Mouse (Mus musculus) liver, embryonic 15.5 days (tissue): ENCODE data around the gene Akap7. TPM values are rescaled to one million over a fixed set of nuclear protein-coding genes. Genes with fewer than 3 reads are reported as not detected.
A peak's percentile ranks its signal among the peaks of the same experiment; 100 is the strongest.

Experiments used
- ATAC-seq: fragments of 200-750 bp; cut with Nextera tagmentation; 2 replicates; pipeline ENCODE4 v1.8.0; 2017; ENCODE audit warnings: moderate number of reproducible peaks, mild to moderate bottlenecking, moderate library complexity; ENCODE audit not compliant: insufficient read depth
- H3K27ac ChIP-seq: fragments of 300-500 bp; sonication (generic); replicated peaks from 2 replicates; pipeline ENCODE4 v1.5.1; 2015; ENCODE audit warnings: mild to moderate bottlenecking, inconsistent platforms
- H3K27me3 ChIP-seq: fragments of 300-500 bp; sonication (generic); 2 replicates; pipeline ENCODE4 v1.6.1; 2015; ENCODE audit warnings: mild to moderate bottlenecking, inconsistent platforms
- H3K36me3 ChIP-seq: fragments of 300-500 bp; sonication (generic); replicated peaks from 2 replicates; pipeline ENCODE4 v1.6.1; 2015; ENCODE audit warnings: moderate library complexity, mild to moderate bottlenecking, inconsistent platforms
- H3K4me1 ChIP-seq: fragments of 300-500 bp; sonication (generic); replicated peaks from 2 replicates; pipeline ENCODE4 v1.6.1; 2015; ENCODE audit warnings: inconsistent platforms
- H3K4me2 ChIP-seq: fragments of 300-500 bp; sonication (generic); 2 replicates; pipeline ENCODE4 v1.6.1; 2015; ENCODE audit warnings: moderate library complexity, mild to moderate bottlenecking, inconsistent platforms
- H3K4me3 ChIP-seq: fragments of 300-500 bp; sonication (generic); replicated peaks from 2 replicates; pipeline ENCODE4 v1.5.1; 2015; ENCODE audit warnings: mild to moderate bottlenecking, inconsistent platforms
- H3K9ac ChIP-seq: fragments of 300-500 bp; sonication (generic); 2 replicates; pipeline ENCODE4 v1.6.1; 2015; ENCODE audit warnings: moderate library complexity, mild to moderate bottlenecking, inconsistent platforms
- H3K9me3 ChIP-seq: fragments of 300-500 bp; sonication (generic); replicated peaks from 2 replicates; pipeline ENCODE4 v1.6.1; 2016; ENCODE audit warnings: inconsistent platforms
- WGBS: fragments of 180-500 bp; shearing (Covaris S2); methylation state at CpG from one replicate; pipeline ENCODE4 v1.1.7; 2015; ENCODE audit warnings: mixed read lengths; ENCODE audit not compliant: insufficient replicate concordance; 5-methylcytosine and 5-hydroxymethylcytosine counted together
- polyA plus RNA-seq: library from polyadenylated mRNA; unstranded; fragments of >200 nt; fragmentation: Nextera tagmentation; extraction: Ambion mirVana; gene quantifications from 2 replicates; pipeline ENCODE4 v1.2.1, GENCODE M21; 2015

Akap7 gene
- polyA plus RNA-seq, 1 experiment from 2014 or later: 22.2 TPM

DNA sequence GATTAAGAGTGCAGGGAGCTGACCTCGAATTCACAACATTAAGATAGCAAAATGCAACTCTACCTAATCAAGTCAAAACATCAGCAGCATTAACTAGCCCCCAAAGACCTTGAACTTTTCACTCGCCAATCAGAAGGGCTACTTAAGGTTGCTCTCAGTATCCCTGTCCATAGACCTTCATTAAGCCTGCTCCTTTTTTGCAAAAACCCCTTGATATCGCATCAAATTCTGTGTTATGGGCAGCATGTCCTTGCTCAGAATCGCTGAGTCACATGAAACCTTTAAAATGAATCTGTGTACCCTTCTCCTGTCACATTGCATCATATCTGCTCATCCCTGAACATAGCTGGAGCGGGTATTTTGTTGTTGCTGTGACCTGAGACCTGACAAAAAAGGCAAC, 149.0 kb downstream of the Akap7 start:
- WGBS: 57% methylated on average over 5 of the region's 5 CpGs

DNA sequence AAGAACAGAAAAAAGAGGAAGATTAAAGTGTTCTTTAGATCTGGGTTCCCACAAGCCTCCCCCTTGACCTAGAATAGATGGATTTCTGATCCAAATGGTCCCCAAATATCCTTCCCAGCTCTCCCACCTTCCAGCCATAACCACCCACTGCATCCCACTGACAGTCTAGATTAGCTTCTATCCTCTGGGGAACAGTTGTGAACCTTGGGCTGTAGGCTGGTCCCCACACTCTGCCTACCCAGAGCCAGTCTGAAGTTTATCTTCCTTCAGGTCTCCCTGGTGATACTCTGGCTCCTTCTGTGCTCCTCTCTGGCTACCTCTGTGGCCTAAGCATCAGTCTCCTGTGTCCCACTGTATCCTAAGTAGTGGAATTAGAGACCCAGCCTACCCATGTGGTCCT, 150.3 kb downstream of the Akap7 start:
- H3K4me1 ChIP-seq: peaks cover 11% of the 10 kb centered on the region
- H3K9me3 ChIP-seq: no peaks in the 10 kb centered on the region
- H3K4me3 ChIP-seq: no peak overlapping the region
- H3K27ac ChIP-seq: no peak overlapping the region
- H3K4me2 ChIP-seq: no peak overlapping the region
- ATAC-seq: no peak
- no peaks in the 10 kb centered on the region for H3K36me3 ChIP-seq
- no peak overlapping the region for H3K9ac ChIP-seq
- peaks cover 3% of the 10 kb centered on the region; the same call in 1 of the 2 replicates for H3K27me3 ChIP-seq

More for the DNA sequence above, 149.0 kb downstream of the Akap7 start:
- H3K4me3 ChIP-seq: no peak overlapping the region
- no peak overlapping the region for H3K9ac ChIP-seq
- no peaks in the 10 kb centered on the region for H3K9me3 ChIP-seq
- H3K27ac ChIP-seq: no peak overlapping the region
- peaks cover 11% of the 10 kb centered on the region for H3K4me1 ChIP-seq
- no peaks in the 10 kb centered on the region for H3K36me3 ChIP-seq
- peaks cover 3% of the 10 kb centered on the region; the same call in 1 of the 2 replicates for H3K27me3 ChIP-seq
- H3K4me2 ChIP-seq: no peak overlapping the region
- ATAC-seq: no peak

DNA sequence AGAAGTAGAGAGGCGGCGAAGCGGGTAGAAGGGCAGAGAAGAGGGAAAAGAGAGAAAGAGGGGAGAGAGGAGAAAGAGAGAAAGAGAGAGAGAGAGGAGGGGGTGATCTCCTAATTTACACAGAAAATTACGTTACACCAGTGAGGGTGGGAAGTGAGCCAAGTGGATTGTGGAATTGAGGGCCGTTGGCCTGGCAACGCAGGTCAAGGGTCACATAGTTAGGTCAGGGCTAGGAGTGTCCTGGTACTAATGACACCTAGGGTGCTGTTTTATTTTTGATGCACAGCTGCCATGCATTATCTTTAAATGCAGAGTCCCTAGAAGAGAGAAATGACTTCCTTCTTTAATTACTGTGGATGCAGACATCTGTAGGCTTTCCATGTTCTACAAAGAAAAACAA, 153.4 kb downstream of the Akap7 start:
- no peak for ATAC-seq
- Histone ChIP-seq H3K27ac (no peak overlapping the region), H3K36me3 (no peaks in the 10 kb centered on the region), H3K4me1 (no peaks in the 10 kb centered on the region), H3K9ac (no peak overlapping the region), H3K27me3 (peaks cover 3% of the 10 kb centered on the region; the same call in 1 of the 2 replicates), H3K9me3 (no peaks in the 10 kb centered on the region), H3K4me2 (no peak overlapping the region), H3K4me3 (no peak overlapping the region)
- WGBS: 71% methylated on average over 6 of the region's 6 CpGs

DNA sequence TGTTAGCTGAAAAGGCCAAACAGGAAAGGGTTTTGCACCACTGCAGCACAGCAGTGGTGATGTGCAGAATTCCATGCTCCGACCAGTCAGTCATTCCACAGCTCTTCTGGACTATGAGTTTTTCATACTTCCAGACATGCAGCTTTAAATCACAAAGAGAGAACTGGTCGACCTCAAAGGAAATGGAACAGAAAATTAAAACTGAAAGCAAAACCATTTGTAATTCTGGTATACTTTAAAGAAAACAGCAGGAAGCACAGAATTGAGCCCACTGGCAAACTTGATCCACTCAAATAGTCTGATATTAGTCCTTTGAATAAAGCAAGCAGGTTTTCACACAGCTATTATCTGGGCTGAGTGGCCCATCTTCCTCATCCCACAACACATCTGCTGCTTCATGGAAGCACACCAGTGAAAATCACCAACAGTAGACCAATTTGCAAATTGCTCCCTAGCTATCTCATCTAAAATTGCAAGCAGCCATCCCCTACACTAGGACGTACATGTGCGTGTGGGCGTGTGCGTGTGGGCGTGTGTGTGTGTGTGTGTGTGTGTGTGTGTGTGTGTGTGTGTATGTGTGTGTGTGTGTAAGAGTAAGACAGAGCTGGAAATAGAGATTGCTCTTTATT, 156.4 kb downstream of the Akap7 start:
- Histone ChIP-seq H3K4me1 (no peaks in the 10 kb centered on the region), H3K27ac (no peak overlapping the region), H3K4me3 (no peak overlapping the region), H3K9ac (no peak overlapping the region), H3K9me3 (no peaks in the 10 kb centered on the region), H3K27me3 (no peaks in the 10 kb centered on the region), H3K36me3 (no peaks in the 10 kb centered on the region), H3K4me2 (no peak overlapping the region)
- no peak for ATAC-seq
- WGBS: 62% methylated on average over 7 of the region's 7 CpGs

DNA sequence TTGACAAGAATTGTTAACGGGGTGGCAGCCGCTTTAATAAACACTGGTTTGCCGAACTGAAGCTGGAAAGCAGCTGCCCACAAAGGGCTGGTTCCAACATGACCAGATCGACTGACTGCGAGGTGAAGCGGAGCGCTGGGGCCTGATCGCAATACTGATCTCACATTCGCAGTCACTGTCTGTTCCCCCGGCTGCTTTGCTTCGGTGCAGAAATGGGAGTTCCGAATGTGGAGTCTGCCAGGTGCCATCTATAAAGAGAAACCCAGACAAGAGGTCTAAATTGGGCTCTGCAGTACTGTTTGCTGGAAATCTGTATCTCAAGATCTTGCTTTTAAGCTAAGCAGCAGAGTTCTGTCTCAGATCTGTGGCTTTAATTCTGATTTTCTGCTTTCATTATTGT, 161.8 kb downstream of the Akap7 start:
- Histone ChIP-seq H3K36me3 (no peaks in the 10 kb centered on the region), H3K4me2 (peak overlapping the region; percentile 36; the same call in 1 of the 2 replicates), H3K9ac (no peak overlapping the region), H3K4me3 (no peak overlapping the region), H3K27me3 (no peaks in the 10 kb centered on the region), H3K9me3 (no peaks in the 10 kb centered on the region), H3K4me1 (peaks cover 10% of the 10 kb centered on the region; the same call in 1 of the 2 replicates), H3K27ac (no peak overlapping the region)
- 70% methylated on average over 12 of the region's 12 CpGs for WGBS
- ATAC-seq: no peak

DNA sequence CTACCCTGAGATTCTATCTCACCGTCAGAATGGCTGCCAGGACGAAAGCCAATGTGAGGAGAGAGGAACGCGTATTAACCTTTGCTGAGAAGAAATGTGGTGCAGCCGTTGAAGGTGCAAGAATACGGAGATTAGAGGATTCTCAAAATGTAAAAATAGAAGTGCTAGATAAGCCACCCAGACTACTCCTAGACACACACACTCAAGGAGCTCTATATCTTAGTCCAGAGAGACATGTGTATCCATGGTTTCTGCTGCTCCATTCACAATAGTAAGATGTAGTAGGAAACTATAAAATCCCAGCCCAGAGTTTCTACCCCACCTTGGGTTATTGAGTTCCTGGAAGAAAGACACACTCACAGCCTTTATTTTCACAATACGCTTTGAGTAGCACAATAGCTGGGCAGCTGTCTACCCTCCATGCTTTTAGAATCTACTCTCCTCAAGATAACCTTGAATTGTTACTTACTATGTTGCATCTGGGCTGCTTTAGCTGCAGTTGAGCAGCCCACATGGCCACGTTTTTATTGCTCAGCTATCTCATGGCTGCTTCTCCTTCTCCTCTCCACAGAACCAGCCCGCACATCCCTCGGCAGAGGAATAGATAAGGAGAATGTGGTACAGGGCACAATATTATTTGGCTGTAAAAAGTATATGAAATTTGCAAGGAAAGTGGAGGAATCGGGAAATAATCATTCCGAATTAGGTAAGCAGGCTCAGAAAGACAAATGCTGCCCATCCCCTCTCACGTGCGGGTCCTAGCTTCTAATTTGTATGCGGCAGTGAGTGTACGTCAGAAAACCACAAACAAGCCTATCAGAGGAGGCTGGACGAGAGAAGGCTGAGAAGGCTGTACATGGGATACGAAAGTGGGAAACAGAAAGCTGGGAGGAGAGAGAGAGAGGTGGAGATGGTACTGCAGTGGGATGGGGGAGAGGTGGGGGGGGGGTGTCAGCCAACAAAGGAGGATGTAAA, 162.6 kb downstream of the Akap7 start:
- Histone ChIP-seq H3K9ac (no peak overlapping the region), H3K9me3 (no peaks in the 10 kb centered on the region), H3K4me2 (peak overlapping the region; percentile 36), H3K27me3 (no peaks in the 10 kb centered on the region), H3K27ac (no peak overlapping the region), H3K36me3 (no peaks in the 10 kb centered on the region), H3K4me1 (peaks cover 13% of the 10 kb centered on the region; the same call in 1 of the 2 replicates), H3K4me3 (no peak overlapping the region)
- 26% methylated on average over 18 of the region's 18 CpGs for WGBS
- no peak; the same call in 1 of the 2 replicates for ATAC-seq

DNA sequence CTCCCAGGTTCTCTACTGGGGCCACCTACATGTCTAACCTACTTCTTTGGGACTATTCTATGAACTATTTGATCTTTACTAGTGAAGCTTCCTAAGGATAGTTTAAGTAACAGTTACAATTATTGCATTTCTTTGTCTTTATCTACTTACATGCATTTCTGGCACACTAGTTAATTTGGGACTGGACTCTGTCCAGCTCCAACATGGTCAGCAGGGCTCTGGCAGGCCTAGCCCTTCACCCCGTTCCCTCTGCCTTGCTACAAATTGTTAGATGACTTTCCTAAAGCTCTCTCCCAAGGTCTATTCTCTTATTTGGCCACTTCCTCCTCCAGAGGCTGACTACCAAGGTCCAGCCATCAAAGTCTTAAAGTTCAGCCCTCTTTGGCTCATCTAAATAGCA, 165.9 kb downstream of the Akap7 start:
- Histone ChIP-seq H3K27me3 (no peaks in the 10 kb centered on the region), H3K4me3 (no peak overlapping the region), H3K4me2 (no peak overlapping the region), H3K9ac (no peak overlapping the region), H3K9me3 (no peaks in the 10 kb centered on the region), H3K27ac (no peak overlapping the region), H3K36me3 (no peaks in the 10 kb centered on the region), H3K4me1 (peaks cover 14% of the 10 kb centered on the region; the same call in 1 of the 2 replicates)
- no peak for ATAC-seq
- 75% methylated on average over 1 of the region's 1 CpGs for WGBS

DNA sequence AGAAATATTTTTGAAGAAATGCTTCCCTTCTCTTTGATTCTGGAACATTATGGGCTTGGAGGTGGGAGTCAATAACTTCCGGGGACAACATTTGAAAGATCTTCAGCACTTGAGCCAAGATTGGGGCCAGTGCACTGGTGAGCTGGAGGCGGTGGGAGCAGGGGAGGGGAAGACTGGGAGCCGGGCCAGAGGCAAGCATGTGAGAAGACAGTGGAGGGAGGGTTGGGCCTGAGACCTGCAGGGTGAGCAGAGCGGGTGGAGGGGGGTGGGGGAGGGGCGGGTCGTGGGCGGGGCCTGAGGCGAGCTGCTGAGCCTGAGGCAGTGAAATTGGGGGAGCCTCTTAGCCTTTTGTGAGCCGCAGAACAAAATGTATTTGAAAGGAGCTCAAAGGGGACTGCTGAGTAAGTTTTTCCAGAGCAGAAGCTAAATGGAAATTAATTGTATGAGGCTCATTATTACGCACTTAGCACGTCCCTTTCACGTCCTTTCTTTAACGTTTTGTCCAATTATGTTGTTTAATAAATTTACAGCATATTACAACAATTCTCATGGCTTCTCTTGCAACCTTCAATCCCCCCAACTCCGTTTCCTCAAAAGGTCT, 167.4 kb downstream of the Akap7 start:
- no peaks in the 10 kb centered on the region for H3K36me3 ChIP-seq
- 40% methylated on average over 14 of the region's 14 CpGs for WGBS

DNA sequence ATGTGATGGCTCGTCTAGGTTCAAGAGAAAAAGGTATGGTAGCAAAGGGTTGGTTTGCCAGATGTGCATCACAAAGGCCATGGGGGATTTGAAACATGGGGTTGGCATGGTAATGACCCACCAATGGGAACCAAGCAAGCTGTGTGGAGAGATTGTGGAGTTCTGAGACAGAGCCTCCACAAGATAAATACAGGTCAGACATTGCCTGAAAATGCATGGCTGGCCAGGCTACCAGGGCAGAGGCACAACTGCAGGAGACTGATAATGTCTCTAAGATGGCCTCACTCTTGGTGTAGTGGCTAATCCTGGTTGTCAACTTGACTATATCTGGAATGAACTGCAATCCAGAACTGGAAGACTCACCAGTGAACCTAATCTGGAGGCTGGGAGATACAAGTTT, 174.1 kb downstream of the Akap7 start:
- Histone ChIP-seq H3K27me3 (no peaks in the 10 kb centered on the region), H3K4me1 (peaks cover 6% of the 10 kb centered on the region; the same call in 1 of the 2 replicates), H3K4me3 (no peak overlapping the region), H3K9me3 (no peaks in the 10 kb centered on the region), H3K27ac (no peak overlapping the region), H3K4me2 (no peak overlapping the region), H3K36me3 (no peaks in the 10 kb centered on the region), H3K9ac (no peak overlapping the region)
- peak; percentile 79 for ATAC-seq
- 47% methylated on average over 1 of the region's 1 CpGs for WGBS

More for the DNA sequence above, 167.4 kb downstream of the Akap7 start:
- Histone ChIP-seq H3K4me3 (no peak overlapping the region), H3K4me1 (peaks cover 11% of the 10 kb centered on the region; the same call in 1 of the 2 replicates), H3K27ac (no peak overlapping the region), H3K9ac (no peak overlapping the region), H3K27me3 (no peaks in the 10 kb centered on the region), H3K4me2 (no peak overlapping the region), H3K9me3 (no peaks in the 10 kb centered on the region)
- no peak for ATAC-seq

DNA sequence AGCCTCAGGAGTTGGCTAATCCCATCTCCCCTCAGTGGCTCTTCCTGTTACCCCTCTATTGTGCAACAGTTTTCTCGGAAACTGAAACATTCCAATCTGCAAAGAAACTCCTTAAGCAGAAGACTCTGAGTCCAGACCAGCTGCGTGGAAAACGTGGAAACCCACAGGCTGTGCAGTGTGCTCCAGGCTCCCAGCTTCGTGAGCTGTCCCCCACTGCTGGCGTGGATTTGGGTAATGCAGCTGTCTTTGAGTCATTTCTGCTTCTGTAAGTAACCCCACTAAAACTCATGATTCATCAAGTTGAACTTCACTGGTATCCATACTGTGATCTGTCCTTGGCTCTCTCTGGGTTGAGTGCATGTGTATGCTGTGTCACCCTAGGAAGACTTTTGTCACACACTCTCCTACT, 179.2 kb downstream of the Akap7 start:
- peaks cover 10% of the 10 kb centered on the region; the same call in 1 of the 2 replicates for H3K4me1 ChIP-seq
- H3K9ac ChIP-seq: no peak overlapping the region
- no peaks in the 10 kb centered on the region for H3K36me3 ChIP-seq
- 51% methylated on average over 5 of the region's 5 CpGs for WGBS
- ATAC-seq: no peak
- H3K4me3 ChIP-seq: no peak overlapping the region
- H3K9me3 ChIP-seq: no peaks in the 10 kb centered on the region
- no peaks in the 10 kb centered on the region for H3K27me3 ChIP-seq
- H3K27ac ChIP-seq: no peak overlapping the region
- H3K4me2 ChIP-seq: no peak overlapping the region

DNA sequence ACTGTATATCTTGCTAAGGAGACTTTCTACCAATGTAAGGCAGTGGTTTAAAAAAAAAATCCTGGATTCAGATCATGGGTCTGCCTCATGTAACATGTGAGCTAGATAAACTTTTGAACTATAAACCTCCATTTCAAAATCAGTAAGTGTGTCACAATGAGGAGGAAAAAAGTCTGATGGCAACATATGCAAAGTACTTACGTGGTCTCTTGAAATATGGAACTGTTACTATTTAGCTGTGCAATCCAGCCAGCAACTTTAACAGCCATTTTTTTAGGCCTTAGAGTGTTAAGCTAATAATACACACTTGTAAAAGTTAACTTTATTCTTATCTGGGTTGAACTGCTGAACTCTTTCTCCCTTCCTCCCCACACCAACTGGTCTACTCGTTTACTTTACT, 181.6 kb downstream of the Akap7 start:
- H3K4me2 ChIP-seq: no peak overlapping the region
- no peaks in the 10 kb centered on the region for H3K27me3 ChIP-seq
- ATAC-seq: no peak
- H3K36me3 ChIP-seq: no peaks in the 10 kb centered on the region
- H3K4me3 ChIP-seq: no peak overlapping the region
- peaks cover 7% of the 10 kb centered on the region; the same call in 1 of the 2 replicates for H3K4me1 ChIP-seq
- no peak overlapping the region for H3K27ac ChIP-seq
- 33% methylated on average over 2 of the region's 2 CpGs for WGBS
- no peak overlapping the region for H3K9ac ChIP-seq
- no peaks in the 10 kb centered on the region for H3K9me3 ChIP-seq
